Mouse (Mus musculus) midbrain, embryonic 11.5 days (tissue): Measurements from ENCODE around the gene Arhgap11a. TPM values are rescaled to one million over a fixed set of nuclear protein-coding genes. Genes with fewer than 3 reads are reported as not detected.

Experiments
- ATAC-seq: fragments of 200-750 bp; cut with Nextera tagmentation; 2 replicates; pipeline ENCODE4 v1.8.0; 2017; ENCODE audit warnings: moderate TSS enrichment, moderate library complexity; ENCODE audit not compliant: low FRiP score
- DNase-seq: peaks from one replicate; pipeline ENCODE4 v3.0.0; 2015; ENCODE audit warnings: low spot score; ENCODE audit errors: missing footprints
- H3K27ac ChIP-seq: fragments of 300-500 bp; sonication (generic); 2 replicates; pipeline ENCODE4 v1.5.1; 2014; ENCODE audit warnings: low read depth, low read length
- H3K27me3 ChIP-seq: fragments of 300-500 bp; sonication (generic); 2 replicates; pipeline ENCODE4 v1.6.1; 2014; ENCODE audit warnings: mild to moderate bottlenecking, low read length, moderate library complexity, mixed read lengths; ENCODE audit not compliant: control insufficient read depth, insufficient read depth
- H3K36me3 ChIP-seq: fragments of 300-500 bp; sonication (generic); 2 replicates; pipeline ENCODE4 v1.6.1; 2014; ENCODE audit warnings: mild to moderate bottlenecking, low read length, moderate library complexity, mixed read lengths; ENCODE audit not compliant: control insufficient read depth, insufficient read depth
- H3K4me1 ChIP-seq: fragments of 300-500 bp; sonication (generic); 2 replicates; pipeline ENCODE4 v1.6.1; 2014; ENCODE audit warnings: low read length; ENCODE audit not compliant: control insufficient read depth, insufficient read depth
- H3K4me2 ChIP-seq: fragments of 300-500 bp; sonication (generic); 2 replicates; pipeline ENCODE4 v1.6.1; 2014; ENCODE audit warnings: mild to moderate bottlenecking, moderate library complexity
- H3K4me3 ChIP-seq: fragments of 300-500 bp; sonication (generic); 2 replicates; pipeline ENCODE4 v1.5.1; 2014; ENCODE audit warnings: low read depth, low read length
- H3K9ac ChIP-seq: fragments of 300-500 bp; sonication (generic); 2 replicates; pipeline ENCODE4 v1.6.1; 2014; ENCODE audit warnings: low read length
- H3K9me3 ChIP-seq: fragments of 300-500 bp; sonication (generic); 2 replicates; pipeline ENCODE4 v1.6.1; 2016; ENCODE audit warnings: low read length; ENCODE audit not compliant: control insufficient read depth
- WGBS: fragments of 180-500 bp; shearing (Covaris S2); extraction: QIAGEN DNeasy Blood & Tissue Kit; methylation state at CpG from one replicate; pipeline ENCODE4 v1.1.7; 2014; 5-methylcytosine and 5-hydroxymethylcytosine counted together
- polyA plus RNA-seq: library from polyadenylated mRNA; unstranded; fragments of >200 nt; fragmentation: Nextera tagmentation; extraction: Ambion mirVana; gene quantifications from 2 replicates; pipeline ENCODE4 v1.2.1, GENCODE M21; 2014

Gene Arhgap11a
- polyA plus RNA-seq, 1 experiment from 2014 or later = 6.6 TPM

- 83% methylated on average over 13 of the region's 13 CpGs for WGBS
- Histone ChIP-seq H3K9me3 (no peaks in the 10 kb centered on the region), H3K27me3 (no peaks in the 10 kb centered on the region), H3K4me3 (no peak overlapping the region), H3K4me2 (no peak overlapping the region), H3K4me1 (no peaks in the 10 kb centered on the region), H3K9ac (no peak overlapping the region), H3K27ac (no peak overlapping the region), H3K36me3 (no peaks in the 10 kb centered on the region)
- ATAC-seq = no peak
- no peak for DNase-seq
Measured at GRCm38 (mm10) chr2:113798605-113799004, 49.9 kb downstream of the Arhgap11a start.

GRCm38 (mm10) chr2:113795186-113795585, 53.3 kb downstream of the Arhgap11a start:
- DNase-seq (no peak), ATAC-seq (no peak)
- Histone ChIP-seq H3K27me3 (no peaks in the 10 kb centered on the region), H3K27ac (no peak overlapping the region), H3K36me3 (no peaks in the 10 kb centered on the region), H3K4me2 (no peak overlapping the region), H3K9me3 (no peaks in the 10 kb centered on the region), H3K4me1 (no peaks in the 10 kb centered on the region), H3K9ac (no peak overlapping the region), H3K4me3 (no peak overlapping the region)
- 87% methylated on average over 4 of the region's 4 CpGs for WGBS

- Histone ChIP-seq H3K4me3 (no peak overlapping the region), H3K9ac (no peak overlapping the region), H3K27ac (no peak overlapping the region), H3K27me3 (no peaks in the 10 kb centered on the region), H3K4me1 (no peaks in the 10 kb centered on the region), H3K4me2 (no peak overlapping the region), H3K9me3 (no peaks in the 10 kb centered on the region), H3K36me3 (no peaks in the 10 kb centered on the region)
- no peak for ATAC-seq
- DNase-seq = no peak
- 88% methylated on average over 3 of the region's 3 CpGs for whole genome bisulfite sequencing
Measured at GRCm38 (mm10) chr2:113793521-113793920, 54.9 kb downstream of the Arhgap11a start.

GRCm38 (mm10) chr2:113788821-113789387, 59.6 kb downstream of the Arhgap11a start:
- ATAC-seq = no peak
- H3K27ac ChIP-seq = no peak overlapping the region

GRCm38 (mm10) chr2:113787882-113788281, 60.6 kb downstream of the Arhgap11a start:
- no peak for ATAC-seq
- WGBS = 90% methylated on average over 4 of the region's 4 CpGs

More at GRCm38 (mm10) chr2:113788821-113789387, 59.6 kb downstream of the Arhgap11a start:
- H3K27me3 ChIP-seq = no peaks in the 10 kb centered on the region
- H3K4me2 ChIP-seq = no peak overlapping the region
- 93% methylated on average over 4 of the region's 4 CpGs for WGBS
- no peaks in the 10 kb centered on the region for H3K9me3 ChIP-seq
- H3K4me1 ChIP-seq = no peaks in the 10 kb centered on the region
- no peaks in the 10 kb centered on the region for H3K36me3 ChIP-seq
- peak; percentile 53 for DNase-seq
- H3K9ac ChIP-seq = no peak overlapping the region
- H3K4me3 ChIP-seq = no peak overlapping the region

GRCm38 (mm10) chr2:113784851-113785250, 63.6 kb downstream of the Arhgap11a start:
- no peak overlapping the region for H3K4me2 ChIP-seq
- H3K27ac ChIP-seq = no peak overlapping the region
- H3K9me3 ChIP-seq = no peaks in the 10 kb centered on the region
- no peak for ATAC-seq
- no peak overlapping the region for H3K4me3 ChIP-seq
- H3K4me1 ChIP-seq = no peaks in the 10 kb centered on the region
- H3K27me3 ChIP-seq = no peaks in the 10 kb centered on the region
- H3K9ac ChIP-seq = no peak overlapping the region
- 80% methylated on average over 3 of the region's 3 CpGs for WGBS
- DNase-seq = no peak
- no peaks in the 10 kb centered on the region for H3K36me3 ChIP-seq

More at GRCm38 (mm10) chr2:113787882-113788281, 60.6 kb downstream of the Arhgap11a start:
- Histone ChIP-seq H3K4me1 (no peaks in the 10 kb centered on the region), H3K4me2 (no peak overlapping the region), H3K9me3 (no peaks in the 10 kb centered on the region), H3K36me3 (no peaks in the 10 kb centered on the region), H3K4me3 (no peak overlapping the region), H3K27ac (no peak overlapping the region), H3K9ac (no peak overlapping the region), H3K27me3 (no peaks in the 10 kb centered on the region)
- DNase-seq = no peak

GRCm38 (mm10) chr2:113781521-113781920, 66.9 kb downstream of the Arhgap11a start:
- Histone ChIP-seq H3K4me1 (no peaks in the 10 kb centered on the region), H3K9ac (no peak overlapping the region), H3K36me3 (no peaks in the 10 kb centered on the region), H3K9me3 (no peaks in the 10 kb centered on the region), H3K27ac (no peak overlapping the region), H3K4me2 (no peak overlapping the region), H3K27me3 (no peaks in the 10 kb centered on the region), H3K4me3 (no peak overlapping the region)
- DNase-seq = no peak
- ATAC-seq = no peak
- 81% methylated on average over 4 of the region's 4 CpGs for WGBS

Other genes with a start within 250 kb of the Arhgap11a start
- gene Grem1, start 90.0 kb downstream of the Arhgap11a start, polyA plus RNA-seq = 0.10 and 0.18 TPM in 2 replicates
- 56.3 and 65.0 TPM in 2 replicates for gene Scg5, start 19.5 kb downstream of the Arhgap11a start, polyA plus RNA-seq
- gene Gjd2, start 165.0 kb upstream of the Arhgap11a start, polyA plus RNA-seq = 0.82 and 1.1 TPM in 2 replicates
- 1.6 and 2.0 TPM in 2 replicates for gene Actc1, start 204.9 kb upstream of the Arhgap11a start, polyA plus RNA-seq